Mouse (Mus musculus): ENCODE measurements around the gene Gtf3a.

Gene Gtf3a

DNA sequence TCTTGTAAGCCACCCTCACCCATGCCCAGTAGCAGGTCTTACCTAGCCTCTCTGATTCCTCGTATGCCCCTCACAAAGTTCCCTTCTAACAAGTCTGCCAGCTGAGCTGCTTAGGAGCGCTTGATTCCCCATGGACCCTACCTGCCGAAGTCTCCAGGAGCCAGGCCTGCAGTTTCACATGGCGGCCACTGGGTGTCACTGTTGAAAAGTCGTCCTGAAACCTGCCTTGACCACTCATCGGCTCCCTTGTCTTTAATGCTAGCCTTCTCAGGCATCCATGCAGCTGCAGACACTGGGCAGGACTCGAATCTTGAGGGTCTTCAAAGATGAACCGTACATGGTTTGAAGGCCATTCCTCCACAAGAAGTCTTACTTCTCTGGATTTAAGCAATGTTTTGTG is 34.8 kb downstream of the Gtf3a start:
- peak; percentile 30 to 76 for DNase-seq (ENCODE audit: low spot score in 2 of 2)

DNA sequence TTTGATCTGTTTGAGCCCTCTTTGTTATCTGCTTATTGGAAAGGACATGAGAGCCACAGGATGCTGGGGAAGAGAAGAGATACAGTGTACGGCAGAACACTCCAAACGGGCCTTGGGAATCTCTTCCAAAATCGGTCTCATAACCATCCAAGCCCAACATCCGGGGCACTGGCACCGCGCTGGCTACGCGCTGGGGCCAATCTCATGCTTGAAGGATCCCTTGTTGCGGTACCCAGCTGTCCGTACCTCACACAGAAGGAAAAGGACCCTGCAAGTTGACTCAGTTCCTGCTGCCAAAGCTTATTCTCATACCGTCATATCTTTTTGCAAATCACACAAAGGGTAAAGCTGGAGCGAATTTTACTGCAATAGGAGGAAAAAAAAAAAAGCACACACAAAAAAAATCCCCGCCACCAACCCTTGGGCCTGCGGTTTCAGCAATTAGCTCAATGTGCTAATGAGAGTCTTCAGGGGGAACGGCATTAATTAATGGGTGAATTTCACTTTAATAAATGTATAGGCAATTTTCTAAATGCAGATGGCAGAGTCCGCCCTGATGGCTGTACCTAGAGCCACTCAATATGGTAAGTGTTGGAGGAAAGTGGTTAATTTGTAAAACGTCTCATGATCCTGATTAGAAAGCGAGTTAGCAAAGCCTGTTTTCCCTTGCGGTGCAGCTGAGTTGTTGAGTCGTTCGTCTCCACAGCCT is 37.4 kb downstream of the Gtf3a start:
- DNase-seq (ENCODE audit: low spot score in 2 of 2) = no peak

DNA sequence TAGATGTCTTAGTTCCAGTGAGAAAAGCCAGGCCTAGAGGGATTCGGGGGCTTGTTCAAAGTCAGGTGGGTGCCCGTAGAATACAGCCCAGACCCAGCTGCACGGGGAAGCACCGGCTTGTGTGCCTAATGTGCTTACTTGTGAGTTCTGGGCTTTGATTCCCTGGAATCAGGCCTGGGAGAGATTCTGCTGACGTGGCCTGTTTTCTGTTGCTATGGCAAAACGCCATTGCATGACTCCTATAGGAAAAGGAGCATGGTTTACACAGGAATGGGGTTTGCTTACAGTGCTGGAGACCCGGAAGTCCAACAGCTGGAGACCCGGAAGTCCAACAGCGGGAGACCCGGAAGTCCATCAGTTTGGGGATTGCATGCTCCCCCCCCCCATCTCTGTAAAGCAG is 39.1 kb downstream of the Gtf3a start:
- no peak for DNase-seq (ENCODE audit: low spot score in 2 of 2)

DNA sequence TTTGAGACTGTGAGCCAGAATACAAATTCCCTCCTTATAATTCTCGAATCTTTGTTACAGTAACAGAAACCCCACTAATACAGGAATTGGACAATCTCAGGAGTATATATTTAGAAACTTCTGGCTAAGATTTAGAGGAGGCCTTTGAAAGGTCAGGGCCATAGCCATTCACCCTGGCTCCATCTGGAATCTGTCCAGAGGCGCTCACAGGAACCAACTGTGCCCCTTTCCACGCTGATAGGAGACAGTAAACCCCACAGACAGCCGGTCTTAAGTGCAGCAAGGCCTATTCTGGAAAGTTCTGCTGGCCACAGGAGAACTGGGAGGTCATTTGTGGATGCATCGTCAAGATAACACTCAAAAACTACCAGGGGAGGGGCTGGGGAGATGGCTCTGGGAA is 40.6 kb downstream of the Gtf3a start:
- no peak for DNase-seq (ENCODE audit: low spot score in 2 of 2)

DNA sequence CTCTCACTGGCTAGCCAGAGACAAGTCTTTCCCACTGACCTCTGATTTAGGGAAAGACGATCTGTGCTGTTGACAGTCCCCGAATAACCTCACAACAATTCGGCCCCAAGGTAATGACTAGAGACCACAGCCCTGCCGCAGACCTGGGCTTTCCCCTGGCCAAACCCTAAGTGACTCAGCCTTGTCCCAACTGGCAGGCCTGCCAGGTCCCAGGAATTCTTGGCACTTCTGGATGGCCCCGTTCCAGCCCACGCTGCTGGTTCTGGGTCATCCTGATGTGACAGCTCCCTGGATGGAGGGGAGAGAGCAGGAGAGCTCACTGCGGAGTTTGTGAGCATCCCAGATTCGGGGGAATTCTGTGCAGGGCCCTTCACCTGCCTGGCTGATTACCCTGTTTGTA is 45.1 kb downstream of the Gtf3a start:
- DNase-seq (ENCODE audit: low spot score in 2 of 2) = no peak

DNA sequence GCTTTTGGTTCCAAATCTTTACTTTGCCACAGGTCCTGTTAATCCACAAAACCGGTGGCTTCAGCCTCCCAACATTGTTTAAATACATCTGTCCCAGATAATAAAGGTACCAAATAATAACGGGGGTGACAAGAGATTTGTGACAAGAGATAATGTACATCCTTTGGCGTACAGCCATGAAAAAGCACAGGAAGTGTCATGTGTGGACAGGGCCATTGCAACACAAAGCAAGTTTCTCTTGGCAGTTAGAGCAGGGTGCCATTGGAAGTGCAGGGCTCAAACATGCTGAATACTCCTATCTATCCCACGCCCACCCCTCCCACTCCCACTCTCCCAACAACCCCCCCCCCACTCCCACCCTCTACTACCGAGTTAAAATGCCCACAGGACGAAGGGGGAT is 46.5 kb downstream of the Gtf3a start:
- DNase-seq (ENCODE audit: low spot score in 2 of 2) = no peak

DNA sequence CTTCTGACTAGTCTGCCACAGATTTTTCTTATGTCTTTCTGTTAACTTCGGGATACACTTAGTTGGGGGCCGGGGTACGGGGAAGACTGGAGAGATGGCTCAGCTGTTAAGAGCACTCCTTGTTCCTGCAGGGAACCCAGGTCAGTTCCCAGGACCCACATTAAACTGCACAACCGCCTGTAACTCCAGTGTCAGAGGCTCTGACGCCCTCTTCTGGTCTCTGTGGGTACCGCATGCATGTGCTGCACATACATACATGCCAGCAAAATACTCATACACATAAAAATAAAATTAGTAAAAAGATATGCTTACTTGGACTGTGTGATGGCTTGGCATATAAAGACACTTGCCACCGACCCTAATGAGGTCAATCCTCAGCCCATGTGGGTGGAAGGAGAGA is 48.4 kb downstream of the Gtf3a start:
- no peak for DNase-seq (ENCODE audit: low spot score in 2 of 2)

DNA sequence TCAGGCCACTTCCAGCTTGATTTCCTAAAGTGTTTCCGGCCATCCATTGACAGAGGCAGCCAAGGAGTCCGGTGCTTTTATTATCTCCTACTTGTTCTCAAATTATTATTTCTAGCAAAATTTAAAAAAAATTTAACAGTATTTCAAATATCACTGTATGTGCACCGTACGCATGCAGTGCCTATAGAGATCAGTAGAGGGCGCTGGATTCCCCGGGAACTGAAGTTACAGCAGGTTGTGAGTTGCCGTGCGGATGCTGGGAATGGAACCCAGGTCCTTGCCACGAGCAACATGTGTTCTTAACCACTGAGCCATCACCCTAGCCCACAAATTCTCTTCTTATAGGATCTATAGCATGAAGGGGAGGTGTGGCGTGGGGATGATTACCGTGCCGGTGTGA is 50.3 kb downstream of the Gtf3a start:
- no peak for DNase-seq (ENCODE audit: low spot score in 2 of 2)

DNA sequence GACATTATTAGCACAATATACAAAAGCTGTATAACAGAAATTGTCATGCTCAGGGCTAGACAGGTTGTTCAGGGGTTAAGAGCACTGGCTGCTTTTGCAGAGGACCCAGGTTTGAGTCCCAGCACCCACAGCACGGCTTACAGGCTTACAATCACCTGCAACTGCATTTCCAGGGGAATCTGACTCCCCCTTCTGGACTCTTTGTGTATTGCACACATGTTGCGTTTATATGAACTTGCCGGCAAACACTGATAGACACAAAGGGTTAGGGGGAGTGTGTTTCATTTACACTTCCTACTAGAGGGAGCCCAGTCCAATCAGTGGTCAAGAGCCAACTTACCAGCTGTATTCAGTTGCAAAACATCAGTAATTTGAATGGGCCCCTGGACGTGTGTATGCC is 52.9 kb downstream of the Gtf3a start:
- no peak for DNase-seq (ENCODE audit: low spot score in 2 of 2)

DNA sequence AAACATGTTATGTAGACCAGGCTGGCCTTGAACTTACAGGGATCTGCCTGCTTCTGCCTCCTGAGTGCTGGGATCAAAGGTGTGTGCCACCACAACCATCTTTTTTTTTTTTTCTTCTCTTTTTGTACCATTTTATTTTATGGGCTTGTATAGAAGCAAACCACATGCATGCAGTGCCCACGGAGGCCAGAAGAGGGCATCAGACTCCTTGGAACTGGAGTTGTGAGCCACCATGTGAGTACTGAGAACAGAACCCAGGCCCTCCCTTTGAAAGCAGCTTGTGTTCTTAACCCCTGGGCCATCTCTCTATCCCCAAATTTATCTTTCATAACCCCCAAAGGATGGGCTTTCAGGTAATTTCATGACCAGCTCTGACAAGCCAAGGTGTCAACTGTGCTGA is 54.8 kb downstream of the Gtf3a start:
- DNase-seq (ENCODE audit: low spot score in 2 of 2) = no peak
